8 mouse cellular contexts compared by ENCODE assay signal in the genomic region with DNA sequence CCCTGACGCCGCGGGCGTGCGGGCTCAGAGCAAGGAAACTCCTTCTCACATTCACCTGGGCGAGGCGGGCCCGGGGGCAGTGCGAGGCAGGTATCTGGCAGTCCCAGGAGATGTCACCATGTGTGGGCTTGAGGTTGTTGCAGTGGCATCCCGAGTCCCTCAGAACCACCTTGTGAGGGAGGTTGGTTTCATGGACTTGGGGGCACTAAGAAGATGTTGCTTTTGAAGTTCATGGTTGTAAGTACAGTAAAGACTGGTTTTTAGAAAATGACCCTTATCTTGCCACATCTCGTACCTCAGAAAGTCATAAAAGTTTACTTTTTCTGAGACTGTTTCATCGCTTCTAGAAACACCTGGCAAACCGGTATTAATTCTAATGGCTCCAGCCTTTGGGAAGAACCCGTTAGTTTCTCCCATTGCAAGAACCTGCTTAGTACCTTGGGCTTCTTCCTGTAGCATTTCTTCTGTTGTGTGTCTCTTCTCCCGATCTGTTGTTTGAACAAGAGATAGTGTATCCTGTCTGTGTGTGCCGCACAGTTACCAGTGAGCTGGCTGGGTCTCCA. TPM values are rescaled to one million over a fixed set of nuclear protein-coding genes. Genes with fewer than 3 reads are reported as not detected.
DNase-seq lines count a peak whose midpoint lies in the region; ATAC-seq lines count a peak whose summit lies in the region.

No protein-coding gene starts in this region.

- H3K4me2 ChIP-seq in liver, embryonic 12.5 days: peak overlapping the region; percentile 100

- peak overlapping the region; percentile 85 for H3K27ac ChIP-seq in liver, embryonic 12.5 days

- H3K27me3 ChIP-seq in liver, embryonic 12.5 days (replicated peaks): peaks cover 20% of the 10 kb centered on the region

- no peak; the same call in 1 of the 2 replicates for ATAC-seq in cerebellum, adult (ENCODE audit: insufficient number of reproducible peaks, low FRiP score, low TSS enrichment)
- ATAC-seq in liver, embryonic 12.5 days: no peak

- peak overlapping the region; percentile 87 for H3K4me3 ChIP-seq in liver, embryonic 12.5 days

- peak overlapping the region; percentile 89 for H3K9ac ChIP-seq in liver, embryonic 12.5 days

- no peaks in the 10 kb centered on the region for H3K9me3 ChIP-seq in liver, embryonic 12.5 days (replicated peaks)

- DNase-seq in cerebellum, adult 8-10 months: peak; percentile 13
- peak; percentile 7 for DNase-seq in thymus, postnatal 0 days (ENCODE audit: low spot score)
- no peak for DNase-seq in thymus, postnatal 14 days
- DNase-seq in urinary bladder, postnatal 4 days (ENCODE audit: low spot score in 2 of 2): no peak
- DNase-seq in cerebellum, adult 11-12 months: no peak
- DNase-seq in thymus, postnatal 10 days (ENCODE audit: low spot score in 2 of 2): no peak

- WGBS in liver, embryonic 12.5 days (ENCODE audit: insufficient replicate concordance): 24% methylated on average over 16 of the region's 16 CpGs

- H3K36me3 ChIP-seq in liver, embryonic 12.5 days: no peaks in the 10 kb centered on the region

- H3K4me1 ChIP-seq in liver, embryonic 12.5 days: peaks cover 25% of the 10 kb centered on the region

RNA-seq across cellular contexts. Expression of a gene that starts 1.1 kb away (rescaled TPM):
- polyA plus RNA-seq in thymus, postnatal 0 days (2015; fragmentation: Nextera tagmentation; extraction: Ambion mirVana): 1.9 and 2.1 TPM in 2 replicates
- polyA plus RNA-seq in liver, embryonic 12.5 days (2016; fragmentation: Nextera tagmentation; extraction: Ambion mirVana): 1.4 and 1.7 TPM in 2 replicates

Comparison
In these comparisons a context has a peak if more than half of its experiments do, and no peak if none do; other contexts are left out.
1. DNase-seq: peak in cerebellum, adult 8-10 months (single experiment) and thymus, postnatal 0 days (single experiment); none in thymus, postnatal 14 days (single experiment), urinary bladder, postnatal 4 days (0 of 2), cerebellum, adult 11-12 months (single experiment) and thymus, postnatal 10 days (0 of 2).